Mouse (Mus musculus): ENCODE results near the gene Rerg.

GRCm38 (mm10) chr6:137163571-137163970 is 6.7 kb downstream of the Rerg start:
- no peak for TF ChIP-seq CTCF (IDR thresholded peaks at IDR 0.05; ENCODE audit: borderline replicate concordance, extremely low read depth, insufficient read depth, insufficient read length)
- TF ChIP-seq POLR2A (IDR thresholded peaks at IDR 0.05; ENCODE audit: borderline replicate concordance, extremely low read depth, insufficient read depth, insufficient read length, poor library complexity, severe bottlenecking): no peak
